Mouse (Mus musculus) hindbrain, embryonic 16.5 days (tissue): ENCODE measurements around the gene Tmsb15l. TPM values are rescaled to one million over a fixed set of nuclear protein-coding genes. Genes with fewer than 3 reads are reported as not detected.
"Not testable (repeated sequence)": the region's sequence is repeated elsewhere in the genome, so short reads cannot be mapped to it uniquely, and the experiment has no call there.

ENCODE experiments used
- ATAC-seq: fragments of 200-750 bp; cut with Nextera tagmentation; 2 replicates; pipeline ENCODE4 v1.8.0; 2017; ENCODE audit warnings: moderate TSS enrichment, moderate library complexity
- H3K27ac ChIP-seq: fragments of 300-500 bp; sonication (generic); 2 replicates; pipeline ENCODE4 v1.5.1; 2014; ENCODE audit warnings: low read depth, mild to moderate bottlenecking, control low read depth, low read length, moderate library complexity
- H3K27me3 ChIP-seq: fragments of 300-500 bp; sonication (generic); replicated peaks from 2 replicates; pipeline ENCODE4 v1.6.1; 2014; ENCODE audit warnings: low read length; ENCODE audit not compliant: control insufficient read depth, insufficient read depth
- H3K36me3 ChIP-seq: fragments of 300-500 bp; sonication (generic); 2 replicates; pipeline ENCODE4 v1.6.1; 2014; ENCODE audit warnings: mild to moderate bottlenecking, low read length, moderate library complexity, mixed read lengths; ENCODE audit not compliant: control insufficient read depth, insufficient read depth
- H3K4me1 ChIP-seq: fragments of 300-500 bp; sonication (generic); 2 replicates; pipeline ENCODE4 v1.6.1; 2014; ENCODE audit warnings: low read depth, low read length; ENCODE audit not compliant: control insufficient read depth, insufficient read depth
- H3K4me2 ChIP-seq: fragments of 300-500 bp; sonication (generic); 2 replicates; pipeline ENCODE4 v1.6.1; 2014; ENCODE audit warnings: mild to moderate bottlenecking, low read length, control low read depth, moderate library complexity
- H3K4me3 ChIP-seq: fragments of 300-500 bp; sonication (generic); 2 replicates; pipeline ENCODE4 v1.5.1; 2014; ENCODE audit warnings: mild to moderate bottlenecking, low read length, control low read depth, moderate library complexity
- H3K9ac ChIP-seq: fragments of 300-500 bp; sonication (generic); 2 replicates; pipeline ENCODE4 v1.6.1; 2014; ENCODE audit warnings: low read depth, mild to moderate bottlenecking, control low read depth, low read length, moderate library complexity
- H3K9me3 ChIP-seq: fragments of 300-500 bp; sonication (generic); 2 replicates; pipeline ENCODE4 v1.6.1; 2014; ENCODE audit warnings: mild to moderate bottlenecking, low read length, moderate library complexity; ENCODE audit not compliant: control insufficient read depth
- WGBS: fragments of 180-500 bp; shearing (Covaris S2); extraction: QIAGEN DNeasy Blood & Tissue Kit; methylation state at CpG from one replicate; pipeline ENCODE4 v1.1.7; 2014; 5-methylcytosine and 5-hydroxymethylcytosine counted together
- polyA plus RNA-seq: library from polyadenylated mRNA; unstranded; fragments of >200 nt; fragmentation: Nextera tagmentation; extraction: Ambion mirVana; gene quantifications from 2 replicates; pipeline ENCODE4 v1.2.1, GENCODE M21; 2015

The Tmsb15l gene
- polyA plus RNA-seq, 1 experiment from 2014 or later, result 7.4 TPM

- peaks cover 10% of the 10 kb centered on the region for H3K4me1 ChIP-seq
- no peak overlapping the region for H3K27ac ChIP-seq
- no peaks in the 10 kb centered on the region for H3K27me3 ChIP-seq
- ATAC-seq, result no peak
- no peaks in the 10 kb centered on the region; the same call in 1 of the 2 replicates for H3K9me3 ChIP-seq
- no peak overlapping the region for H3K4me3 ChIP-seq
- H3K9ac ChIP-seq, result no peak overlapping the region
- H3K4me2 ChIP-seq, result peak overlapping the region; percentile 63
- no peaks in the 10 kb centered on the region for H3K36me3 ChIP-seq
- WGBS, result 51% methylated on average over 2 of the region's 2 CpGs
These were observed 14.6 kb upstream of the Tmsb15l start for GRCm38 (mm10) chrX:136991274-136991673.

GRCm38 (mm10) chrX:136986039-136986438, 9.4 kb upstream of the Tmsb15l start:
- no peak overlapping the region for H3K4me2 ChIP-seq
- ATAC-seq, result no peak
- no peaks in the 10 kb centered on the region for H3K27me3 ChIP-seq
- H3K4me1 ChIP-seq, result peaks cover under 1% of the 10 kb centered on the region; the same call in 1 of the 2 replicates
- no peak overlapping the region for H3K27ac ChIP-seq
- H3K9me3 ChIP-seq, result no peaks in the 10 kb centered on the region
- no peak overlapping the region for H3K9ac ChIP-seq
- H3K36me3 ChIP-seq, result no peaks in the 10 kb centered on the region
- no peak overlapping the region for H3K4me3 ChIP-seq

GRCm38 (mm10) chrX:136978616-136979015, 1.9 kb upstream of the Tmsb15l start:
- H3K4me1 ChIP-seq, result no peaks in the 10 kb centered on the region
- H3K4me2 ChIP-seq, result no peak overlapping the region
- no peak overlapping the region for H3K27ac ChIP-seq
- no peaks in the 10 kb centered on the region for H3K9me3 ChIP-seq
- no peak overlapping the region for H3K9ac ChIP-seq
- H3K4me3 ChIP-seq, result no peak overlapping the region
- ATAC-seq, result no peak
- H3K27me3 ChIP-seq, result no peaks in the 10 kb centered on the region
- H3K36me3 ChIP-seq, result no peaks in the 10 kb centered on the region

- H3K4me1 ChIP-seq, H3K27me3 ChIP-seq, ATAC-seq, H3K9me3 ChIP-seq, H3K36me3 ChIP-seq, H3K27ac ChIP-seq: not testable (repeated sequence)
- Histone ChIP-seq H3K4me3 (peak within 1 kb of the TSS; percentile 53), H3K9ac (peak within 1 kb of the TSS; percentile 61), H3K4me2 (peak within 1 kb of the TSS; percentile 59)
- 89% methylated on average over 6 of the region's 6 CpGs for WGBS
These were observed 1.3 kb downstream of the Tmsb15l start, which contains the start of gene Tmsb15b2 for GRCm38 (mm10) chrX:136975397-136975796. Gene Tmsb15b2 (minus strand): TSS chrX:136975497.

- Histone ChIP-seq H3K27ac (no peak overlapping the region), H3K4me2 (no peak overlapping the region), H3K4me1 (no peaks in the 10 kb centered on the region), H3K36me3 (no peaks in the 10 kb centered on the region), H3K9me3 (no peaks in the 10 kb centered on the region), H3K9ac (no peak overlapping the region), H3K4me3 (no peak overlapping the region), H3K27me3 (no peaks in the 10 kb centered on the region)
- ATAC-seq, result no peak
- 15% methylated on average over 2 of the region's 2 CpGs for WGBS
These were observed 17.0 kb downstream of the Tmsb15l start for GRCm38 (mm10) chrX:136959688-136960087.

GRCm38 (mm10) chrX:136958300-136958699, 18.4 kb downstream of the Tmsb15l start:
- peak; percentile 32 for ATAC-seq
- H3K27me3 ChIP-seq, H3K27ac ChIP-seq, H3K4me1 ChIP-seq, H3K36me3 ChIP-seq, H3K9ac ChIP-seq, H3K9me3 ChIP-seq: not testable (repeated sequence)
- peak overlapping the region; percentile 50 for H3K4me2 ChIP-seq
- 56% methylated on average over 5 of the region's 5 CpGs for WGBS
- peak overlapping the region; percentile 47 for H3K4me3 ChIP-seq

- peak; percentile 100 for ATAC-seq
- Histone ChIP-seq H3K9ac (peak overlapping the region; percentile 55), H3K4me3 (peak overlapping the region; percentile 47), H3K4me2 (peak overlapping the region; percentile 50)
- not testable (repeated sequence) for H3K4me1 ChIP-seq, H3K36me3 ChIP-seq, H3K27me3 ChIP-seq, H3K27ac ChIP-seq, H3K9me3 ChIP-seq
- 18% methylated on average over 13 of the region's 13 CpGs for WGBS
These were observed 18.9 kb downstream of the Tmsb15l start for GRCm38 (mm10) chrX:136957583-136958279.

GRCm38 (mm10) chrX:136937985-136938384, 38.7 kb downstream of the Tmsb15l start:
- WGBS, result 67% methylated on average over 3 of the region's 3 CpGs
- no peaks in the 10 kb centered on the region for H3K9me3 ChIP-seq
- H3K9ac ChIP-seq, result no peak overlapping the region
- no peak overlapping the region for H3K27ac ChIP-seq
- H3K36me3 ChIP-seq, result no peaks in the 10 kb centered on the region
- no peak overlapping the region for H3K4me3 ChIP-seq
- no peak overlapping the region for H3K4me2 ChIP-seq
- no peak for ATAC-seq
- H3K27me3 ChIP-seq, result no peaks in the 10 kb centered on the region
- no peaks in the 10 kb centered on the region for H3K4me1 ChIP-seq

GRCm38 (mm10) chrX:136927031-136927430, 49.6 kb downstream of the Tmsb15l start, which contains the start of gene H2bfm:
Gene H2bfm (plus strand): TSS chrX:136927325.
- no peak for ATAC-seq
- Histone ChIP-seq H3K9ac (no peak within 1 kb of the TSS), H3K27ac (no peak within 1 kb of the TSS), H3K36me3 (no peaks in the 10 kb centered on the region), H3K9me3 (no peaks in the 10 kb centered on the region; the same call in 1 of the 2 replicates), H3K4me2 (no peak within 1 kb of the TSS), H3K4me1 (no peaks in the 10 kb centered on the region), H3K27me3 (no peaks in the 10 kb centered on the region), H3K4me3 (no peak within 1 kb of the TSS)
- 93% methylated on average over 14 of the region's 14 CpGs for WGBS
